Mouse (Mus musculus) embryo, embryonic 10.5 days (tissue): ENCODE measurements around the gene Pola2.

Experiments used
- DNase-seq: peaks from one replicate; pipeline ENCODE4 v3.0.0-alpha.2; 2015; ENCODE audit warnings: low spot score

Gene Pola2

GRCm38 (mm10) chr19:5937095-5937835, 26.7 kb downstream of the Pola2 start:
- DNase-seq, result no peak

GRCm38 (mm10) chr19:5935691-5936090, 28.3 kb downstream of the Pola2 start:
- no peak for DNase-seq

GRCm38 (mm10) chr19:5935266-5935665, 28.7 kb downstream of the Pola2 start:
- no peak for DNase-seq

- no peak for DNase-seq
Measured at GRCm38 (mm10) chr19:5929634-5930596, 34.1 kb downstream of the Pola2 start.

- DNase-seq, result no peak
Measured at GRCm38 (mm10) chr19:5928546-5928945, 35.5 kb downstream of the Pola2 start.

GRCm38 (mm10) chr19:5928104-5928503, 35.9 kb downstream of the Pola2 start:
- DNase-seq, result no peak

GRCm38 (mm10) chr19:5927532-5927931, 36.5 kb downstream of the Pola2 start:
- DNase-seq, result no peak

GRCm38 (mm10) chr19:5927026-5927425, 37.0 kb downstream of the Pola2 start:
- no peak for DNase-seq

- no peak for DNase-seq
Measured at GRCm38 (mm10) chr19:5925311-5925855, 38.6 kb downstream of the Pola2 start.

GRCm38 (mm10) chr19:5924713-5925093, 39.3 kb downstream of the Pola2 start, which contains the start of gene Cdc42ep2:
Gene Cdc42ep2 (minus strand): TSS chr19:5924816.
- peak; percentile 97 for DNase-seq

- DNase-seq, result peak; percentile 97
Measured at GRCm38 (mm10) chr19:5923990-5924712, 39.9 kb downstream of the Pola2 start.

- DNase-seq, result no peak
Measured at GRCm38 (mm10) chr19:5922963-5923362, 41.0 kb downstream of the Pola2 start.

GRCm38 (mm10) chr19:5922119-5922942, 41.7 kb downstream of the Pola2 start:
- no peak for DNase-seq

GRCm38 (mm10) chr19:5921715-5922114, 42.3 kb downstream of the Pola2 start:
- DNase-seq, result peak; percentile 40

- DNase-seq, result no peak
Measured at GRCm38 (mm10) chr19:5913007-5913719, 50.8 kb downstream of the Pola2 start, which contains the start of gene Dpf2. Gene Dpf2 (minus strand): TSS chr19:5913010.

- DNase-seq, result peak; percentile 100
Measured at GRCm38 (mm10) chr19:5912103-5913006, 51.6 kb downstream of the Pola2 start.

GRCm38 (mm10) chr19:5911430-5912102, 52.4 kb downstream of the Pola2 start:
- no peak for DNase-seq

- no peak for DNase-seq
Measured at GRCm38 (mm10) chr19:5910221-5910620, 53.8 kb downstream of the Pola2 start.

GRCm38 (mm10) chr19:5907275-5907674, 56.7 kb downstream of the Pola2 start:
- DNase-seq, result no peak
